Mouse (Mus musculus) frontal cortex, postnatal 25 days (tissue): ENCODE data around the gene Chd1l.

Experiments
- DNase-seq, 2 experiments: peaks; one replicate each; pipeline ENCODE4 v3.0.0; 2022; ENCODE audit warnings: low spot score in 2 of 2

Chd1l gene

DNA sequence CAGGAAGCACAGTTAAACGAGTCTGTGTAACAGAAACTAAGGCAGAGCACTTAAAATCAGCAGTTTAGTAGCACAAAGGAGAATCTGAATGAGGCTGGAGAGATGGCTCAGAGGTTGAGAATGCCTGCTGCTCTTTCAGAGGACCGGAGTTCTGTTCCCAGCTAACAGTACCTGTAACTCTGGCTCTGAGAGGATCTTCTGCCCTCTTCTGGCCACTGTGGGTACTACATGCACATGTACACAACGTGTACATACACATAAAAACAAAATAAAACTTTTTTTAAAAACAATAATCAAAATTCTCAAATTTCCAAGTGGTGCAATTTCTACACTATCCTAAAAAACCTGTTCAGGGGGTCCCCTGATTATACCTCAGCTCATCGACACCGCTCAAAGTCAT is 85.2 kb downstream of the Chd1l start:
- no peak for DNase-seq

DNA sequence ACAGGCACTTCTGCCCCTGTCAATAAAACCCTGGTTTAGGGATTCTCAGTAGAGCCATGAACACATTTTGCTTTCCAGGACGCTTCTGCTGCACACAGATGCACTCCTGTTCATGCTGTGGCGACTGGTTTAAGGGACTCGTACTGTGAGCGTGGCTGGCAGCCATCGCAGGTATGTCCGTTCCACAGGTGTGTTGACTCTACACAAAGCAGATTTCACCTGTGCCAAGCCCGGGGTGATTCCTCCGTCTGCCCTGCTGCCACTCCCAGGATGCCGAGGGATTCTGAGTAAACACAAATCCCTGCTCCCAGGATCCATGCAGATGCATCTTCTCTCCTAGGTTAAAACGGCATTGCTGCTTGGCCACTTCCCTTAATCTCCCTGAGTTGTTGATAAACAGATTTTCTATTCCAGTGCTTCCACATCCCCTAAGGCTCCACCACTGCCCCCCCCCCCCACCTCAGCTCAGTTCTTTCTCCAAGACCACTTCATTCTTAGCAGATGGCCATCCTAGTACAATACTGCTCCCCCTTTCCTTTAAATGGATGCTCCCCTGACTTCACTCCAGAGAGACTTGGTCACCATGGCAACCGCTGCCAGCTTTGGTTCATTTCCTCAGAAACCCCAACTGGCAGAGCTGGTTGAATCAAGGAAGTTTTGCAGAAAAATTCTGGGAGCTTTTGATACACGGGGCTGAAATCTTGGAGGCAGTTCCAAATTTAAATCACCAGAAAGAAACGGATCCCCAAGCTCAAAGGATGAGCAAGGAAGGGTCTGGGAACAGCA is 87.9 kb downstream of the Chd1l start:
- DNase-seq: peak; percentile 55 to 64

DNA sequence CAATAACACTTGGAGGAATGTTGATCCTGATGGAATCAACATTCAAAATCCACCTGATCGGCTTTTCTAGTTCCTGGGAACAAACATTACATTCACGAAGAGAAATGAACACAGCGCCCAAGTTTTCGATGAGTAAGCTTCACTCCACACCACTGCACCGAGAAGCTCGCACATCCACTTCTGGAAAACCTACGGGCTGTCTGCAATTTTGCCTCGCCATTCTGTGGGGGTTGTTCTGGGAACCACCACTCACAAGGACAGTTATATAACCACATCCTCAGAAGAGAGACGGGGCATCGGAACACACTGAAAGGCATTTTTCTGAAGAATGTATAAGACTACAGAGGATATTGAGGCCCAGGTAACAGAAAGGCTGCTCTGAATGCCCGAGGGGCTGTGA is 90.1 kb downstream of the Chd1l start:
- DNase-seq: no peak

DNA sequence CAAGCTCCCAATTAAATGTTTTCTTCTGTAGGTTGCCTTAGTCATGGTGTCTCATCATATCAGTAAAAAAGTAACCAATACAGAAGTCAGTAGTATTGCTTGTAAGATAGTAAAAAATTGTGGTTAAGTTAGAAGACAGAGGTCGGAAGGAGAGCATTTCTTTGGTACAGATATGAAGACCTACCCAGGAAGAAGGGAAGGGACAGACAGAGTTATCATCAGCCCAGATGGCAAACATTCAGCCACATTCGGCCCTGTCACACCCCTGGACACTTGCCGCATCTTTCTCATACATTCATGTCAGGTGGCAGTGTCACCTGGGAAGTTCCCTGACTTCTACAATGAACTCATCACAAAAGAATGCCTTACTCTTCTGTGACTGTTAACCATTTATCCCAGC is 97.7 kb downstream of the Chd1l start:
- DNase-seq: no peak
